14 mouse cellular contexts compared by ENCODE assay signal in genomic region chr13:55522730-55523129, GRCm38 (mm10). TPM values are rescaled to one million over a fixed set of nuclear protein-coding genes. Genes with fewer than 3 reads are reported as not detected.
DNase-seq lines count a peak whose midpoint lies in the region; ATAC-seq and TF ChIP-seq lines count a peak whose summit lies in the region.
"Had no signal": no experiment of that assay in that cellular context is flagged by ENCODE, and none has a peak within 500 bp of the region (broad histone marks: within the 10 kb centered on the region; RNA-seq: fewer than 3 reads in every experiment).

No protein-coding gene starts in this region.

- no peaks in the 10 kb centered on the region for H3K36me3 ChIP-seq in kidney, adult 2 months (ENCODE audit: control insufficient read depth, insufficient read depth, low read length)
- no peaks in the 10 kb centered on the region for H3K36me3 ChIP-seq in ES-Bruce4 (ENCODE audit: control insufficient read depth, insufficient read depth, low read length, poor library complexity, severe bottlenecking)
- H3K36me3 ChIP-seq in embryonic facial prominence, embryonic 14.5 days (ENCODE audit: control insufficient read depth, insufficient read depth, low read length): no peaks in the 10 kb centered on the region
- H3K36me3 ChIP-seq in heart, embryonic 16.5 days (ENCODE audit: control insufficient read depth, insufficient read depth): no peaks in the 10 kb centered on the region
- no peaks in the 10 kb centered on the region for H3K36me3 ChIP-seq in hindbrain, embryonic 14.5 days (replicated peaks; ENCODE audit: control insufficient read depth, insufficient read depth)
- H3K36me3 ChIP-seq: limb, embryonic 13.5 days; neural tube, embryonic 12.5 days had no signal

- no peak overlapping the region for H3K4me2 ChIP-seq in embryonic facial prominence, embryonic 14.5 days (ENCODE audit: low read depth, low read length)
- no peak overlapping the region for H3K4me2 ChIP-seq in heart, embryonic 16.5 days (ENCODE audit: low read depth, low read length)
- no peak overlapping the region for H3K4me2 ChIP-seq in hindbrain, embryonic 14.5 days (replicated peaks)
- H3K4me2 ChIP-seq: limb, embryonic 13.5 days; neural tube, embryonic 12.5 days had no signal

- no peak overlapping the region for H3K4me3 ChIP-seq in kidney, adult 2 months (ENCODE audit: insufficient read depth, low read depth, low read length)
- H3K4me3 ChIP-seq in ES-Bruce4 (ENCODE audit: low read depth, low read length): peak overlapping the region; percentile 34; the same call in 1 of the 2 replicates
- no peak overlapping the region for H3K4me3 ChIP-seq in embryonic facial prominence, embryonic 14.5 days (ENCODE audit: low read depth, low read length)
- no peak overlapping the region for H3K4me3 ChIP-seq in heart, embryonic 16.5 days (ENCODE audit: low read length)
- no peak overlapping the region for H3K4me3 ChIP-seq in hindbrain, embryonic 14.5 days (replicated peaks; ENCODE audit: low read length)
- H3K4me3 ChIP-seq: limb, embryonic 13.5 days; neural tube, embryonic 12.5 days had no signal

- 64% methylated on average over 8 of the region's 8 CpGs for WGBS in kidney, adult 2 months
- WGBS in embryonic facial prominence, embryonic 14.5 days: 61% methylated on average over 8 of the region's 8 CpGs
- WGBS in heart, embryonic 16.5 days: 45% methylated on average over 8 of the region's 8 CpGs
- WGBS in hindbrain, embryonic 14.5 days: 68% methylated on average over 8 of the region's 8 CpGs

- TF ChIP-seq EP300 in ES-Bruce4 (IDR thresholded peaks at IDR 0.05; ENCODE audit: insufficient read depth, low read depth, low read length): no peak

- no peaks in the 10 kb centered on the region for H3K27me3 ChIP-seq in kidney, adult 2 months (replicated peaks; ENCODE audit: control insufficient read depth, insufficient read depth, low read length)
- H3K27me3 ChIP-seq in ES-Bruce4 (ENCODE audit: control insufficient read depth, insufficient read depth, low read length, poor library complexity, severe bottlenecking): no peaks in the 10 kb centered on the region
- no peaks in the 10 kb centered on the region for H3K27me3 ChIP-seq in embryonic facial prominence, embryonic 14.5 days (replicated peaks; ENCODE audit: control insufficient read depth, insufficient read depth, low read length)
- peaks cover 3% of the 10 kb centered on the region; the same call in 1 of the 2 replicates for H3K27me3 ChIP-seq in heart, embryonic 16.5 days (ENCODE audit: control insufficient read depth, insufficient read depth, low read length)
- no peaks in the 10 kb centered on the region for H3K27me3 ChIP-seq in hindbrain, embryonic 14.5 days (ENCODE audit: control insufficient read depth, insufficient read depth, low read length)
- H3K27me3 ChIP-seq: limb, embryonic 13.5 days; neural tube, embryonic 12.5 days had no signal

- no peaks in the 10 kb centered on the region for H3K9me3 ChIP-seq in ES-Bruce4 (replicated peaks; ENCODE audit: control insufficient read depth, insufficient read depth, low read length, poor library complexity, severe bottlenecking)
- no peaks in the 10 kb centered on the region for H3K9me3 ChIP-seq in embryonic facial prominence, embryonic 14.5 days (ENCODE audit: control insufficient read depth, low read length)
- H3K9me3 ChIP-seq in heart, embryonic 16.5 days (replicated peaks; ENCODE audit: control insufficient read depth, low read length): no peaks in the 10 kb centered on the region
- no peaks in the 10 kb centered on the region for H3K9me3 ChIP-seq in hindbrain, embryonic 14.5 days (ENCODE audit: control insufficient read depth, low read length)
- H3K9me3 ChIP-seq: limb, embryonic 13.5 days had no signal

- H3K4me1 ChIP-seq in kidney, adult 2 months (ENCODE audit: control insufficient read depth, insufficient read depth, low read length): no peaks in the 10 kb centered on the region
- H3K4me1 ChIP-seq in ES-Bruce4 (ENCODE audit: control insufficient read depth, insufficient read depth, low read length): no peaks in the 10 kb centered on the region
- no peaks in the 10 kb centered on the region for H3K4me1 ChIP-seq in embryonic facial prominence, embryonic 14.5 days (ENCODE audit: control insufficient read depth, insufficient read depth, low read length)
- no peaks in the 10 kb centered on the region; the same call in 1 of the 2 replicates for H3K4me1 ChIP-seq in heart, embryonic 16.5 days (ENCODE audit: control insufficient read depth, insufficient read depth, low read length)
- H3K4me1 ChIP-seq in hindbrain, embryonic 14.5 days (replicated peaks; ENCODE audit: control insufficient read depth, insufficient read depth, low read length): no peaks in the 10 kb centered on the region
- H3K4me1 ChIP-seq: limb, embryonic 13.5 days; neural tube, embryonic 12.5 days had no signal

- TF ChIP-seq POLR2A in kidney, adult 2 months (IDR thresholded peaks at IDR 0.05; ENCODE audit: low read depth, low read length): no peak
- no peak for TF ChIP-seq POLR2A in ES-Bruce4 (IDR thresholded peaks at IDR 0.05; ENCODE audit: insufficient read depth, low read length)

- ATAC-seq in embryonic facial prominence, embryonic 14.5 days (ENCODE audit: low read depth): 0 out of 2 replicates have a peak, but pooled peaks have one; percentile 27
- peak; percentile 28; the same call in 1 of the 2 replicates for ATAC-seq in heart, embryonic 16.5 days (replicated peaks; ENCODE audit: extremely low read depth, insufficient read depth, low FRiP score)
- no peak for ATAC-seq in erythroblast, adult 5-6 weeks (replicated peaks; ENCODE audit: low FRiP score, poor library complexity, severe bottlenecking)
- no peak for ATAC-seq in hindbrain, embryonic 14.5 days (ENCODE audit: low FRiP score)
- ATAC-seq: activated CD4-positive, CD25-positive, alpha-beta regulatory T cell, adult 4 months; CD4-positive, CD25-positive, alpha-beta regulatory T cell, adult 4 months had no signal

- H3K9ac ChIP-seq in ES-Bruce4 (ENCODE audit: low read depth, poor library complexity, severe bottlenecking): peak overlapping the region; percentile 14; the same call in 1 of the 2 replicates
- H3K9ac ChIP-seq in embryonic facial prominence, embryonic 14.5 days (ENCODE audit: low read depth, low read length): no peak overlapping the region
- H3K9ac ChIP-seq in heart, embryonic 16.5 days (ENCODE audit: low read length): no peak overlapping the region
- H3K9ac ChIP-seq in hindbrain, embryonic 14.5 days: no peak overlapping the region
- H3K9ac ChIP-seq: limb, embryonic 13.5 days; neural tube, embryonic 12.5 days had no signal

- no peak for DNase-seq in kidney, adult 2 months
- no peak for DNase-seq in kidney, adult 18-20 months
- DNase-seq in embryonic facial prominence, embryonic 14.5 days (ENCODE audit: low spot score): no peak
- DNase-seq in adrenal gland, postnatal 14 days: no peak
- no peak for DNase-seq in hindbrain, embryonic 14.5 days (ENCODE audit: low spot score)
- DNase-seq: right cerebral cortex, postnatal 4 days; thymus, adult 18-20 months had no signal

- no peak for TF ChIP-seq CTCF in kidney, adult 2 months (conservative IDR thresholded peaks at IDR 0.05; ENCODE audit: insufficient read depth, insufficient read length, low read depth, low read length)
- no peak for TF ChIP-seq CTCF in ES-Bruce4 (IDR thresholded peaks at IDR 0.05; ENCODE audit: low read depth, low read length)

- H3K27ac ChIP-seq in kidney, adult 2 months (ENCODE audit: insufficient read depth, low read depth, low read length): peak overlapping the region; percentile 19; the same call in 1 of the 2 replicates
- no peak overlapping the region for H3K27ac ChIP-seq in ES-Bruce4 (ENCODE audit: insufficient read depth, low read length)
- no peak overlapping the region for H3K27ac ChIP-seq in embryonic facial prominence, embryonic 14.5 days (replicated peaks; ENCODE audit: low read depth, low read length)
- peak overlapping the region; percentile 80 for H3K27ac ChIP-seq in heart, embryonic 16.5 days (ENCODE audit: low read length)
- H3K27ac ChIP-seq in hindbrain, embryonic 14.5 days: no peak overlapping the region
- H3K27ac ChIP-seq: limb, embryonic 13.5 days; neural tube, embryonic 12.5 days had no signal

RNA-seq across cellular contexts. Expression of gene Dok3, which starts 6.4 kb away (rescaled TPM):
- polyA plus RNA-seq in kidney, adult 2 months (2012; rRNA removed): 4.7 and 7.7 TPM in 2 replicates
- polyA plus RNA-seq in ES-Bruce4 (2011; ENCODE audit: insufficient read depth, insufficient read length, low read depth, missing spikeins): 0.39 and 1.0 TPM in 2 replicates
- polyA plus RNA-seq in embryonic facial prominence, embryonic 14.5 days (2014; fragmentation: Nextera tagmentation; extraction: Ambion mirVana): 2.5 and 3.8 TPM in 2 replicates
- polyA plus RNA-seq in heart, embryonic 16.5 days (2015; fragmentation: Nextera tagmentation; extraction: Ambion mirVana): 1.9 and 2.2 TPM in 2 replicates
- total RNA-seq in adrenal gland, postnatal 14 days (2021): 3.4 and 11.6 TPM in 2 replicates
- total RNA-seq in erythroblast, adult 5-6 weeks (2015; ENCODE audit: low replicate concordance): 11.9 and 19.2 TPM in 2 replicates
- total RNA-seq in erythroblast, adult 5-6 weeks (2017; ENCODE audit: low replicate concordance): 12.5 and 12.9 TPM in 2 replicates
- polyA plus RNA-seq in hindbrain, embryonic 14.5 days (2014; fragmentation: Nextera tagmentation; extraction: Ambion mirVana): 3.8 and 5.7 TPM in 2 replicates

RNA-seq across cellular contexts. Expression of gene Pdlim7, which starts 9.3 kb away (rescaled TPM):
- polyA plus RNA-seq in kidney, adult 2 months (2012; rRNA removed): 22.8 and 23.5 TPM in 2 replicates
- polyA plus RNA-seq in ES-Bruce4 (2011; ENCODE audit: insufficient read depth, insufficient read length, low read depth, missing spikeins): 84.4 and 97.7 TPM in 2 replicates
- polyA plus RNA-seq in embryonic facial prominence, embryonic 14.5 days (2014; fragmentation: Nextera tagmentation; extraction: Ambion mirVana): 194 and 204 TPM in 2 replicates
- 229 and 248 TPM in 2 replicates for polyA plus RNA-seq in heart, embryonic 16.5 days (2015; fragmentation: Nextera tagmentation; extraction: Ambion mirVana)
- total RNA-seq in adrenal gland, postnatal 14 days (2021): 23.8 and 26.7 TPM in 2 replicates
- 1.7 and 1.9 TPM in 2 replicates for total RNA-seq in erythroblast, adult 5-6 weeks (2015; ENCODE audit: low replicate concordance)
- 2.4 and 2.9 TPM in 2 replicates for total RNA-seq in erythroblast, adult 5-6 weeks (2017; ENCODE audit: low replicate concordance)
- polyA plus RNA-seq in hindbrain, embryonic 14.5 days (2014; fragmentation: Nextera tagmentation; extraction: Ambion mirVana): 139 and 141 TPM in 2 replicates

RNA-seq across cellular contexts. Expression of gene Ddx41, which starts 13.7 kb away (rescaled TPM):
- 68.5 and 71.2 TPM in 2 replicates for polyA plus RNA-seq in kidney, adult 2 months (2012; rRNA removed)
- 55.2 and 63.9 TPM in 2 replicates for polyA plus RNA-seq in ES-Bruce4 (2011; ENCODE audit: insufficient read depth, insufficient read length, low read depth, missing spikeins)
- polyA plus RNA-seq in embryonic facial prominence, embryonic 14.5 days (2014; fragmentation: Nextera tagmentation; extraction: Ambion mirVana): 56.6 and 69.5 TPM in 2 replicates
- polyA plus RNA-seq in heart, embryonic 16.5 days (2015; fragmentation: Nextera tagmentation; extraction: Ambion mirVana): 31.9 and 32.1 TPM in 2 replicates
- total RNA-seq in adrenal gland, postnatal 14 days (2021): 38.4 and 46.0 TPM in 2 replicates
- total RNA-seq in erythroblast, adult 5-6 weeks (2015; ENCODE audit: low replicate concordance): 1.3 and 3.6 TPM in 2 replicates
- total RNA-seq in erythroblast, adult 5-6 weeks (2017; ENCODE audit: low replicate concordance): 14.1 and 17.6 TPM in 2 replicates
- polyA plus RNA-seq in hindbrain, embryonic 14.5 days (2014; fragmentation: Nextera tagmentation; extraction: Ambion mirVana): 49.5 and 51.1 TPM in 2 replicates

RNA-seq across cellular contexts. Expression of gene Dbn1, which starts 34.8 kb away (rescaled TPM):
- polyA plus RNA-seq in kidney, adult 2 months (2012; rRNA removed): 16.9 and 21.0 TPM in 2 replicates
- polyA plus RNA-seq in ES-Bruce4 (2011; ENCODE audit: insufficient read depth, insufficient read length, low read depth, missing spikeins): 43.6 and 44.3 TPM in 2 replicates
- polyA plus RNA-seq in embryonic facial prominence, embryonic 14.5 days (2014; fragmentation: Nextera tagmentation; extraction: Ambion mirVana): 141 and 167 TPM in 2 replicates
- 59.4 and 62.5 TPM in 2 replicates for polyA plus RNA-seq in heart, embryonic 16.5 days (2015; fragmentation: Nextera tagmentation; extraction: Ambion mirVana)
- total RNA-seq in adrenal gland, postnatal 14 days (2021): 24.0 and 24.9 TPM in 2 replicates
- 0.42 TPM in 1 of 2 replicates, not detected in the other for total RNA-seq in erythroblast, adult 5-6 weeks (2015; ENCODE audit: low replicate concordance)
- total RNA-seq in erythroblast, adult 5-6 weeks (2017; ENCODE audit: low replicate concordance): not detected in 2 replicates
- polyA plus RNA-seq in hindbrain, embryonic 14.5 days (2014; fragmentation: Nextera tagmentation; extraction: Ambion mirVana): 406 and 416 TPM in 2 replicates
- polyA plus RNA-seq: CD4-positive, CD25-positive, alpha-beta regulatory T cell, adult 4 months had no signal

RNA-seq across cellular contexts. Expression of gene Fam193b, which starts 48.2 kb away (rescaled TPM):
- 85.6 and 102 TPM in 2 replicates for polyA plus RNA-seq in kidney, adult 2 months (2012; rRNA removed)
- 41.8 and 47.7 TPM in 2 replicates for polyA plus RNA-seq in ES-Bruce4 (2011; ENCODE audit: insufficient read depth, insufficient read length, low read depth, missing spikeins)
- 30.5 and 32.1 TPM in 2 replicates for polyA plus RNA-seq in embryonic facial prominence, embryonic 14.5 days (2014; fragmentation: Nextera tagmentation; extraction: Ambion mirVana)
- polyA plus RNA-seq in heart, embryonic 16.5 days (2015; fragmentation: Nextera tagmentation; extraction: Ambion mirVana): 22.6 and 23.9 TPM in 2 replicates
- total RNA-seq in adrenal gland, postnatal 14 days (2021): 42.5 and 50.2 TPM in 2 replicates
- total RNA-seq in erythroblast, adult 5-6 weeks (2015; ENCODE audit: low replicate concordance): 35.9 and 38.6 TPM in 2 replicates
- 18.0 and 23.7 TPM in 2 replicates for total RNA-seq in erythroblast, adult 5-6 weeks (2017; ENCODE audit: low replicate concordance)
- 41.4 and 47.4 TPM in 2 replicates for polyA plus RNA-seq in hindbrain, embryonic 14.5 days (2014; fragmentation: Nextera tagmentation; extraction: Ambion mirVana)

Comparison
In these comparisons a context has a peak if more than half of its experiments do, and no peak if none do; other contexts are left out.
1. H3K27ac ChIP-seq: peak in kidney, adult 2 months (single experiment) and heart, embryonic 16.5 days (single experiment); none in ES-Bruce4 (single experiment), embryonic facial prominence, embryonic 14.5 days (single experiment) and hindbrain, embryonic 14.5 days (single experiment).
2. ATAC-seq: peak in embryonic facial prominence, embryonic 14.5 days (single experiment) and heart, embryonic 16.5 days (single experiment); none in erythroblast, adult 5-6 weeks (single experiment) and hindbrain, embryonic 14.5 days (single experiment).